In the genomic region with DNA sequence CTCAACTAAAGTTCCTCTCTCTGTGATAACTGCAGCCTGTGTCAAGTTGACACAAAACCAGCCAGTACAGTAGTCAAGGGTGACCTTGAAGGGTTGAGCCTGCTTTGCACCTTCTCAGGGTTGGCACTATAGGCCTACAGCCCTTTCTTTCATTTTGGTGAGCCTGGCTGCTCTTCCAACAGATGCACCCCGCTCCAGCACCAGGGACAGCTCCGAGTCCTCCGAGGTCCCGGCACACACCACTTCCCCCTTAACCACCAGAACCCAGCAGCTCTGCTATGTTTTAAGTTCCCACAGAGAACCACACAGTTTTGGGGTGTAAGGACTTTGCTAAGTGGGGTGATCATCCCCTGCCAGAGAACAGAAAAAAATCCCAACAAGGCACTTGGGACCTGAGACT, we compare ENCODE assay signal across 12 mouse cellular contexts. TPM values are rescaled to one million over a fixed set of nuclear protein-coding genes. Genes with fewer than 3 reads are reported as not detected.
DNase-seq lines count a peak whose midpoint lies in the region; ATAC-seq lines count a peak whose summit lies in the region.
"Had no signal": no experiment of that assay in that cellular context is flagged by ENCODE, and none has a peak within 500 bp of the region (broad histone marks: within the 10 kb centered on the region; RNA-seq: fewer than 3 reads in every experiment).

No protein-coding gene starts in this region.

- no peak for ATAC-seq in kidney, embryonic 14.5 days (ENCODE audit: low FRiP score, low TSS enrichment)
- no peak for ATAC-seq in midbrain, embryonic 16.5 days
- ATAC-seq: forebrain, embryonic 13.5 days; Patski had no signal

- DNase-seq in kidney, postnatal 10 days = peak; percentile 65
- peak; percentile 36 to 38 for DNase-seq in B cell, adult 2 months
- peak; percentile 69 for DNase-seq in adrenal gland, postnatal 14 days
- DNase-seq in limb, embryonic 10.5 days (ENCODE audit: low spot score) = peak; percentile 74
- no peak for DNase-seq in left cerebral cortex, postnatal 36 days (ENCODE audit: low spot score in 2 of 2)
- DNase-seq in layer of hippocampus, adult 11-12 months (ENCODE audit: low spot score) = no peak
- DNase-seq: cerebellum, adult 11 months had no signal

- H3K27ac ChIP-seq in kidney, embryonic 14.5 days (ENCODE audit: low read depth, low read length) = no peak overlapping the region
- H3K27ac ChIP-seq in limb, embryonic 10.5 days = no peak overlapping the region
- no peak overlapping the region for H3K27ac ChIP-seq in midbrain, embryonic 16.5 days (ENCODE audit: low read length)
- H3K27ac ChIP-seq: forebrain, embryonic 13.5 days; macrophage had no signal

- H3K4me1 ChIP-seq in kidney, embryonic 14.5 days (ENCODE audit: control insufficient read depth, insufficient read depth, low read length) = no peaks in the 10 kb centered on the region
- H3K4me1 ChIP-seq in limb, embryonic 10.5 days = no peaks in the 10 kb centered on the region
- H3K4me1 ChIP-seq in midbrain, embryonic 16.5 days (ENCODE audit: control insufficient read depth, insufficient read depth, low read length) = no peaks in the 10 kb centered on the region
- H3K4me1 ChIP-seq: forebrain, embryonic 13.5 days had no signal

- H3K9ac ChIP-seq in kidney, embryonic 14.5 days (ENCODE audit: low read depth, low read length) = no peak overlapping the region
- no peak overlapping the region for H3K9ac ChIP-seq in midbrain, embryonic 16.5 days (ENCODE audit: low read depth, low read length)
- H3K9ac ChIP-seq: forebrain, embryonic 13.5 days had no signal

- H3K4me2 ChIP-seq in kidney, embryonic 14.5 days (replicated peaks; ENCODE audit: low read depth, low read length) = no peak overlapping the region
- no peak overlapping the region for H3K4me2 ChIP-seq in midbrain, embryonic 16.5 days (ENCODE audit: low read length)
- H3K4me2 ChIP-seq: forebrain, embryonic 13.5 days had no signal

- H3K9me3 ChIP-seq in kidney, embryonic 14.5 days (ENCODE audit: control insufficient read depth, low read length) = peaks cover 14% of the 10 kb centered on the region
- no peaks in the 10 kb centered on the region; the same call in 1 of the 2 replicates for H3K9me3 ChIP-seq in limb, embryonic 10.5 days (replicated peaks)
- H3K9me3 ChIP-seq in midbrain, embryonic 16.5 days (replicated peaks; ENCODE audit: control insufficient read depth, low read length, poor library complexity, severe bottlenecking) = peaks cover 11% of the 10 kb centered on the region

- intact Hi-C loops in left cerebral cortex, postnatal 36 days (cut with DNase I) = no loop called here

- H3K36me3 ChIP-seq in kidney, embryonic 14.5 days (ENCODE audit: control insufficient read depth, insufficient read depth, low read length) = no peaks in the 10 kb centered on the region
- H3K36me3 ChIP-seq in limb, embryonic 10.5 days = no peaks in the 10 kb centered on the region
- H3K36me3 ChIP-seq in midbrain, embryonic 16.5 days (ENCODE audit: control insufficient read depth, insufficient read depth, low read length) = no peaks in the 10 kb centered on the region

- 13% methylated on average over 4 of the region's 4 CpGs for WGBS in kidney, embryonic 14.5 days
- WGBS in limb, embryonic 10.5 days = 8% methylated on average over 4 of the region's 4 CpGs
- WGBS in midbrain, embryonic 16.5 days = 12% methylated on average over 4 of the region's 4 CpGs

- H3K27me3 ChIP-seq in kidney, embryonic 14.5 days (ENCODE audit: control insufficient read depth, insufficient read depth, low read length) = no peaks in the 10 kb centered on the region
- no peaks in the 10 kb centered on the region for H3K27me3 ChIP-seq in limb, embryonic 10.5 days (ENCODE audit: low read depth, poor library complexity, severe bottlenecking)
- no peaks in the 10 kb centered on the region for H3K27me3 ChIP-seq in midbrain, embryonic 16.5 days (ENCODE audit: control insufficient read depth, insufficient read depth, low read depth, low read length)
- H3K27me3 ChIP-seq: Patski had no signal

- H3K4me3 ChIP-seq in kidney, embryonic 14.5 days (ENCODE audit: low read length) = no peak overlapping the region
- H3K4me3 ChIP-seq in limb, embryonic 10.5 days = no peak overlapping the region
- no peak overlapping the region for H3K4me3 ChIP-seq in midbrain, embryonic 16.5 days (ENCODE audit: low read depth, low read length)
- H3K4me3 ChIP-seq: forebrain, embryonic 13.5 days had no signal

RNA-seq across cellular contexts. Expression of gene Csf3r, which starts 27.8 kb away (rescaled TPM):
- 0.61 and 1.2 TPM in 2 replicates for polyA plus RNA-seq in kidney, embryonic 14.5 days (2014; fragmentation: Nextera tagmentation; extraction: Ambion mirVana)
- 1.3 and 2.1 TPM in 2 replicates for total RNA-seq in adrenal gland, postnatal 14 days (2021)
- 0.58 and 0.78 TPM in 2 replicates for polyA plus RNA-seq in limb, embryonic 10.5 days (2016; fragmentation: Nextera tagmentation; extraction: Ambion mirVana)
- total RNA-seq in left cerebral cortex, postnatal 36 days (2021) = 1 to 10 TPM; 4.8 to 5.2 TPM
- 0.62 and 0.93 TPM in 2 replicates for polyA plus RNA-seq in midbrain, embryonic 16.5 days (2015; fragmentation: Nextera tagmentation; extraction: Ambion mirVana)
- polyA plus RNA-seq: Patski had no signal

RNA-seq across cellular contexts. Expression of gene Mrps15, which starts 50.1 kb away (rescaled TPM):
- 154 and 177 TPM in 2 replicates for polyA plus RNA-seq in kidney, embryonic 14.5 days (2014; fragmentation: Nextera tagmentation; extraction: Ambion mirVana)
- total RNA-seq in adrenal gland, postnatal 14 days (2021) = 77.6 and 79.9 TPM in 2 replicates
- 150 and 170 TPM in 2 replicates for polyA plus RNA-seq in limb, embryonic 10.5 days (2016; fragmentation: Nextera tagmentation; extraction: Ambion mirVana)
- total RNA-seq in left cerebral cortex, postnatal 36 days (2021) = 10 to 100 TPM; 41.0 to 43.1 TPM
- polyA plus RNA-seq in midbrain, embryonic 16.5 days (2015; fragmentation: Nextera tagmentation; extraction: Ambion mirVana) = 128 and 131 TPM in 2 replicates

Comparison
In these comparisons a context has a peak if more than half of its experiments do, and no peak if none do; other contexts are left out.
1. DNase-seq: peak in kidney, postnatal 10 days (single experiment), B cell, adult 2 months (2 of 2), adrenal gland, postnatal 14 days (single experiment) and limb, embryonic 10.5 days (single experiment); none in left cerebral cortex, postnatal 36 days (0 of 2) and layer of hippocampus, adult 11-12 months (single experiment).